Mouse (Mus musculus) mouse trophoblast stem cell (cell line): ENCODE measurements around the gene Olfr1099.

ENCODE experiments used
- in situ Hi-C, 2 experiments: fragments of 300-500 bp; cut with MseI, MboI; formaldehyde crosslinking; loops; 2 replicates in 1 of 2; 3 replicates in 1 of 2; pipeline ENCODE4 v1.15.1; 2025

The Olfr1099 gene

GRCm38 (mm10) chr2:86960593-86960992, at the start of gene Olfr1099:
Olfr1099 (minus strand) TSS chr2:86960693.
- in situ Hi-C loops = no loop called here

- in situ Hi-C loops = no loop called here
These were observed 37.6 kb upstream of the Olfr1099 start, which contains the start of gene Olfr1102 for GRCm38 (mm10) chr2:86998098-86998497. Olfr1102 (plus strand) TSS chr2:86998398.

- in situ Hi-C loops = no loop called here
These were observed 30.6 kb upstream of the Olfr1099 start, which contains the start of gene Olfr1101 for GRCm38 (mm10) chr2:86991121-86991520. Olfr1101 (minus strand) TSS chr2:86991221.

GRCm38 (mm10) chr2:86979854-86980253, 19.4 kb upstream of the Olfr1099 start, which contains the start of gene Olfr1100:
Olfr1100 (minus strand) TSS chr2:86979954.
- in situ Hi-C loops = no loop called here

GRCm38 (mm10) chr2:86926557-86926956, 33.9 kb downstream of the Olfr1099 start:
- in situ Hi-C loops = no loop called here

- in situ Hi-C loops = no loop called here
These were observed 36.0 kb downstream of the Olfr1099 start, which contains the start of gene Olfr1098 for GRCm38 (mm10) chr2:86924445-86924844. Olfr1098 (minus strand) TSS chr2:86924545.

- in situ Hi-C loops = no loop called here
These were observed 54.8 kb downstream of the Olfr1099 start for GRCm38 (mm10) chr2:86905647-86906046.
